Comparison of ENCODE assay signal across 8 mouse cellular contexts in the genomic region with DNA sequence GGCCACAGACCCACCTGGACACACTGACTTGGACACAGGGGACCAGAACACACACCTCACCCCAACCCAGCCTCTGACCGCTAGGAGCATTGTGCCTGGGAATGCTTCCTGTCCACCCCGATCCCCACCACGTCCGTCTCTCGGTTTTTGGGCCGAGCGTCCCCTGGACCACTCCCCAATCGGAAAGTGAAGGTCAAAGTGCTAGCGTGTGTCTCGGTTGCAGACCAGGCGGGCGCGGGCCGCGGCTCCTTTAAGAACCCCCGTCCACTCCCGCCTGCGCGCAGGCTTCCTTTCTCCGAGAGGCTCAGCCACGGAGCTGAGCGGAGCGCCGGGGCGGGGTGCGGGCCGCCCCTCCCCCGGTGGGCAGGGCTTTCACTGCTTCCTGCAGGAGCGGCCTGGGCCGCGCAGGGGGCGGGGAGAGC. TPM values are rescaled to one million over a fixed set of nuclear protein-coding genes. Genes with fewer than 3 reads are reported as not detected.
DNase-seq lines count a peak whose midpoint lies in the region; ATAC-seq and TF ChIP-seq lines count a peak whose summit lies in the region.

No protein-coding gene starts in this region.

- H3K9me3 ChIP-seq in embryonic facial prominence, embryonic 15.5 days (replicated peaks), result no peaks in the 10 kb centered on the region
- H3K9me3 ChIP-seq in kidney, embryonic 14.5 days (ENCODE audit: control insufficient read depth, low read length), result no peaks in the 10 kb centered on the region
- no peaks in the 10 kb centered on the region for H3K9me3 ChIP-seq in liver, embryonic 11.5 days (ENCODE audit: control insufficient read depth, low read length)
- no peaks in the 10 kb centered on the region for H3K9me3 ChIP-seq in stomach, embryonic 14.5 days (ENCODE audit: control insufficient read depth, low read depth, low read length)

- peak; percentile 74 for ATAC-seq in embryonic facial prominence, embryonic 15.5 days (ENCODE audit: insufficient number of reproducible peaks, low FRiP score, low TSS enrichment, low read depth)
- peak; percentile 73 for ATAC-seq in kidney, embryonic 14.5 days (ENCODE audit: low FRiP score, low TSS enrichment)
- ATAC-seq in liver, embryonic 11.5 days (replicated peaks; ENCODE audit: low FRiP score), result peak; percentile 81
- peak; percentile 77 for ATAC-seq in stomach, embryonic 14.5 days (ENCODE audit: insufficient number of reproducible peaks, insufficient read depth, low FRiP score, low read depth)

- DNase-seq in B cell, adult 2 months, result peak; percentile 88 to 89
- peak; percentile 93 to 95 for DNase-seq in heart, adult 9 months (ENCODE audit: low spot score in 2 of 2)
- peak; percentile 92 for DNase-seq in liver, embryonic 11.5 days (ENCODE audit: low spot score)

- no peaks in the 10 kb centered on the region for H3K27me3 ChIP-seq in embryonic facial prominence, embryonic 15.5 days
- H3K27me3 ChIP-seq in kidney, embryonic 14.5 days (ENCODE audit: control insufficient read depth, insufficient read depth, low read length), result no peaks in the 10 kb centered on the region
- no peaks in the 10 kb centered on the region for H3K27me3 ChIP-seq in liver, embryonic 11.5 days (replicated peaks; ENCODE audit: control insufficient read depth, insufficient read depth, low read length)
- no peaks in the 10 kb centered on the region for H3K27me3 ChIP-seq in myocyte (ENCODE audit: control insufficient read depth, insufficient read depth, insufficient read length)
- no peaks in the 10 kb centered on the region for H3K27me3 ChIP-seq in stomach, embryonic 14.5 days (ENCODE audit: control insufficient read depth, insufficient read depth, low read length)

- H3ac ChIP-seq in myocyte (ENCODE audit: control insufficient read depth, insufficient read length), result peak overlapping the region; percentile 82

- peak overlapping the region; percentile 94 for H3K4me2 ChIP-seq in embryonic facial prominence, embryonic 15.5 days (replicated peaks)
- peak overlapping the region; percentile 95 for H3K4me2 ChIP-seq in kidney, embryonic 14.5 days (replicated peaks; ENCODE audit: low read depth, low read length)
- peak overlapping the region; percentile 98 for H3K4me2 ChIP-seq in liver, embryonic 11.5 days
- H3K4me2 ChIP-seq in myocyte (ENCODE audit: low read depth), result peak overlapping the region; percentile 100
- H3K4me2 ChIP-seq in stomach, embryonic 14.5 days (replicated peaks; ENCODE audit: low read depth, low read length), result peak overlapping the region; percentile 79

- peak overlapping the region; percentile 65 for H3K27ac ChIP-seq in bone marrow, adult 2 months (ENCODE audit: control insufficient read depth, insufficient read depth, low read depth, low read length, poor library complexity)
- peak overlapping the region; percentile 94 for H3K27ac ChIP-seq in embryonic facial prominence, embryonic 15.5 days (replicated peaks)
- peak overlapping the region; percentile 78 for H3K27ac ChIP-seq in kidney, embryonic 14.5 days (ENCODE audit: low read depth, low read length)
- peak overlapping the region; percentile 91 for H3K27ac ChIP-seq in liver, embryonic 11.5 days (ENCODE audit: low read depth, low read length)
- H3K27ac ChIP-seq in stomach, embryonic 14.5 days (ENCODE audit: low read length), result peak overlapping the region; percentile 96

- TF ChIP-seq CTCF in bone marrow, adult 2 months (IDR thresholded peaks at IDR 0.05; ENCODE audit: control insufficient read depth, insufficient read depth, low read length), result 0 out of 2 replicates have a peak, but pooled peaks have one; percentile 20

- peaks cover 54% of the 10 kb centered on the region for H3K79me2 ChIP-seq in myocyte (ENCODE audit: control insufficient read depth, insufficient read depth)

- WGBS in bone marrow, adult 2 months, result under 1% methylated on average over 32 of the region's 32 CpGs
- under 1% methylated on average over 32 of the region's 32 CpGs for WGBS in embryonic facial prominence, embryonic 15.5 days
- WGBS in kidney, embryonic 14.5 days, result under 1% methylated on average over 27 of the region's 32 CpGs
- under 1% methylated on average over 32 of the region's 32 CpGs for WGBS in liver, embryonic 11.5 days
- WGBS in stomach, embryonic 14.5 days, result 0% methylated on average over 29 of the region's 32 CpGs

- TF ChIP-seq POLR2A in bone marrow, adult 2 months (IDR thresholded peaks at IDR 0.05; ENCODE audit: borderline replicate concordance, control insufficient read depth, low read depth, low read length), result peak; percentile 69; the same call in 1 of the 2 replicates
- TF ChIP-seq POLR2A in myocyte (IDR thresholded peaks at IDR 0.05; ENCODE audit: insufficient read length, low read depth), result peak; percentile 28

- H3K9ac ChIP-seq in embryonic facial prominence, embryonic 15.5 days, result peak overlapping the region; percentile 91
- peak overlapping the region; percentile 93 for H3K9ac ChIP-seq in kidney, embryonic 14.5 days (ENCODE audit: low read depth, low read length)
- H3K9ac ChIP-seq in liver, embryonic 11.5 days (ENCODE audit: low read depth, low read length), result peak overlapping the region; percentile 91
- peak overlapping the region; percentile 97 for H3K9ac ChIP-seq in stomach, embryonic 14.5 days (replicated peaks; ENCODE audit: low read depth, low read length)

- H3K4me3 ChIP-seq in bone marrow, adult 2 months (replicated peaks; ENCODE audit: control insufficient read depth, low read depth, low read length), result peak overlapping the region; percentile 84
- peak overlapping the region; percentile 91 for H3K4me3 ChIP-seq in embryonic facial prominence, embryonic 15.5 days (replicated peaks)
- peak overlapping the region; percentile 89 for H3K4me3 ChIP-seq in kidney, embryonic 14.5 days (ENCODE audit: low read length)
- peak overlapping the region; percentile 93 for H3K4me3 ChIP-seq in liver, embryonic 11.5 days (ENCODE audit: low read depth, low read length)
- H3K4me3 ChIP-seq in myocyte, result peak overlapping the region; percentile 57
- peak overlapping the region; percentile 62 for H3K4me3 ChIP-seq in stomach, embryonic 14.5 days (ENCODE audit: low read depth, low read length)

- no peaks in the 10 kb centered on the region for H3K36me3 ChIP-seq in embryonic facial prominence, embryonic 15.5 days
- no peaks in the 10 kb centered on the region for H3K36me3 ChIP-seq in kidney, embryonic 14.5 days (ENCODE audit: control insufficient read depth, insufficient read depth, low read length)
- no peaks in the 10 kb centered on the region for H3K36me3 ChIP-seq in liver, embryonic 11.5 days (ENCODE audit: control insufficient read depth, insufficient read depth, low read length)
- no peaks in the 10 kb centered on the region for H3K36me3 ChIP-seq in myocyte (ENCODE audit: control insufficient read depth, insufficient read depth)
- H3K36me3 ChIP-seq in stomach, embryonic 14.5 days (ENCODE audit: control insufficient read depth, insufficient read depth, low read length), result no peaks in the 10 kb centered on the region

- peaks cover 5% of the 10 kb centered on the region; the same call in 1 of the 2 replicates for H3K4me1 ChIP-seq in bone marrow, adult 2 months (ENCODE audit: control insufficient read depth, insufficient read depth, low read length)
- peaks cover 79% of the 10 kb centered on the region for H3K4me1 ChIP-seq in embryonic facial prominence, embryonic 15.5 days
- H3K4me1 ChIP-seq in kidney, embryonic 14.5 days (ENCODE audit: control insufficient read depth, insufficient read depth, low read length), result peaks cover 60% of the 10 kb centered on the region
- H3K4me1 ChIP-seq in liver, embryonic 11.5 days (replicated peaks; ENCODE audit: control insufficient read depth, insufficient read depth, low read length), result peaks cover 65% of the 10 kb centered on the region
- H3K4me1 ChIP-seq in stomach, embryonic 14.5 days (ENCODE audit: control insufficient read depth, insufficient read depth, low read length), result peaks cover 54% of the 10 kb centered on the region

RNA-seq across cellular contexts. Expression of gene Git1, which starts 0.4 kb away (rescaled TPM):
- polyA plus RNA-seq in bone marrow, adult 2 months (2011; ENCODE audit: insufficient read depth, insufficient read length, low replicate concordance, missing spikeins), result 10.2 and 16.1 TPM in 2 replicates
- polyA plus RNA-seq in embryonic facial prominence, embryonic 15.5 days (2015; fragmentation: Nextera tagmentation; extraction: Ambion mirVana), result 11.7 and 12.5 TPM in 2 replicates
- 18.1 and 19.3 TPM in 2 replicates for polyA plus RNA-seq in kidney, embryonic 14.5 days (2014; fragmentation: Nextera tagmentation; extraction: Ambion mirVana)
- polyA plus RNA-seq in liver, embryonic 11.5 days (2014; fragmentation: Nextera tagmentation; extraction: Ambion mirVana), result 10.1 and 14.1 TPM in 2 replicates
- 53.9 TPM for polyA plus RNA-seq in myocyte (2012; fragmentation: generic; extraction: Trizol)
- 15.1 and 18.1 TPM in 2 replicates for polyA plus RNA-seq in stomach, embryonic 14.5 days (2014; fragmentation: Nextera tagmentation; extraction: Ambion mirVana)

RNA-seq across cellular contexts. Expression of gene Ankrd13b, which starts 3.4 kb away (rescaled TPM):
- 3.1 and 5.7 TPM in 2 replicates for polyA plus RNA-seq in bone marrow, adult 2 months (2011; ENCODE audit: insufficient read depth, insufficient read length, low replicate concordance, missing spikeins)
- polyA plus RNA-seq in embryonic facial prominence, embryonic 15.5 days (2015; fragmentation: Nextera tagmentation; extraction: Ambion mirVana), result 8.9 and 10.4 TPM in 2 replicates
- polyA plus RNA-seq in kidney, embryonic 14.5 days (2014; fragmentation: Nextera tagmentation; extraction: Ambion mirVana), result 6.8 and 8.6 TPM in 2 replicates
- 4.4 and 5.6 TPM in 2 replicates for polyA plus RNA-seq in liver, embryonic 11.5 days (2014; fragmentation: Nextera tagmentation; extraction: Ambion mirVana)
- polyA plus RNA-seq in myocyte (2012; fragmentation: generic; extraction: Trizol), result 46.0 TPM
- 7.1 TPM in 2 replicates for polyA plus RNA-seq in stomach, embryonic 14.5 days (2014; fragmentation: Nextera tagmentation; extraction: Ambion mirVana)

RNA-seq across cellular contexts. Expression of gene Abhd15, which starts 22.0 kb away (rescaled TPM):
- polyA plus RNA-seq in bone marrow, adult 2 months (2011; ENCODE audit: insufficient read depth, insufficient read length, low replicate concordance, missing spikeins), result 0.61 and 5.6 TPM in 2 replicates
- 3.5 and 3.9 TPM in 2 replicates for polyA plus RNA-seq in embryonic facial prominence, embryonic 15.5 days (2015; fragmentation: Nextera tagmentation; extraction: Ambion mirVana)
- 1.4 and 2.6 TPM in 2 replicates for polyA plus RNA-seq in kidney, embryonic 14.5 days (2014; fragmentation: Nextera tagmentation; extraction: Ambion mirVana)
- 3.9 and 4.2 TPM in 2 replicates for polyA plus RNA-seq in liver, embryonic 11.5 days (2014; fragmentation: Nextera tagmentation; extraction: Ambion mirVana)
- 1.4 TPM for polyA plus RNA-seq in myocyte (2012; fragmentation: generic; extraction: Trizol)
- 1.8 and 1.9 TPM in 2 replicates for polyA plus RNA-seq in stomach, embryonic 14.5 days (2014; fragmentation: Nextera tagmentation; extraction: Ambion mirVana)

RNA-seq across cellular contexts. Expression of gene Trp53i13, which starts 22.9 kb away (rescaled TPM):
- polyA plus RNA-seq in bone marrow, adult 2 months (2011; ENCODE audit: insufficient read depth, insufficient read length, low replicate concordance, missing spikeins), result 4.0 and 5.1 TPM in 2 replicates
- polyA plus RNA-seq in embryonic facial prominence, embryonic 15.5 days (2015; fragmentation: Nextera tagmentation; extraction: Ambion mirVana), result 61.8 and 63.9 TPM in 2 replicates
- polyA plus RNA-seq in kidney, embryonic 14.5 days (2014; fragmentation: Nextera tagmentation; extraction: Ambion mirVana), result 36.9 and 37.4 TPM in 2 replicates
- polyA plus RNA-seq in liver, embryonic 11.5 days (2014; fragmentation: Nextera tagmentation; extraction: Ambion mirVana), result 16.2 and 17.9 TPM in 2 replicates
- polyA plus RNA-seq in myocyte (2012; fragmentation: generic; extraction: Trizol), result 23.7 TPM
- polyA plus RNA-seq in stomach, embryonic 14.5 days (2014; fragmentation: Nextera tagmentation; extraction: Ambion mirVana), result 32.8 and 38.7 TPM in 2 replicates

RNA-seq across cellular contexts. Expression of gene Gm10392, which starts 26.1 kb away (rescaled TPM):
- 0.56 and 0.87 TPM in 2 replicates for polyA plus RNA-seq in bone marrow, adult 2 months (2011; ENCODE audit: insufficient read depth, insufficient read length, low replicate concordance, missing spikeins)
- 0.29 and 0.39 TPM in 2 replicates for polyA plus RNA-seq in embryonic facial prominence, embryonic 15.5 days (2015; fragmentation: Nextera tagmentation; extraction: Ambion mirVana)
- not detected in 2 replicates for polyA plus RNA-seq in kidney, embryonic 14.5 days (2014; fragmentation: Nextera tagmentation; extraction: Ambion mirVana)
- polyA plus RNA-seq in liver, embryonic 11.5 days (2014; fragmentation: Nextera tagmentation; extraction: Ambion mirVana), result not detected in 2 replicates
- not detected for polyA plus RNA-seq in myocyte (2012; fragmentation: generic; extraction: Trizol)
- not detected in 2 replicates for polyA plus RNA-seq in stomach, embryonic 14.5 days (2014; fragmentation: Nextera tagmentation; extraction: Ambion mirVana)

Comparison
In these comparisons a context has a peak if more than half of its experiments do, and no peak if none do; other contexts are left out.
1. Peak in every context shown above with its lines: DNase-seq, ATAC-seq, H3K4me3 ChIP-seq and H3K27ac ChIP-seq.